Mouse (Mus musculus) CH12.LX (cell line): ENCODE results near the gene Cenpt. TPM values are rescaled to one million over a fixed set of nuclear protein-coding genes. Genes with fewer than 3 reads are reported as not detected.
A peak's percentile ranks its signal among the peaks of the same experiment; 100 is the strongest.

Source experiments
- DNase-seq: peaks from one replicate; pipeline ENCODE4 v3.0.0-alpha.2; 2013; ENCODE audit errors: extremely low read depth
- H3K27ac ChIP-seq: 2 replicates; pipeline ENCODE4 v1.5.1; 2012; ENCODE audit warnings: low read depth, mild to moderate bottlenecking, control low read depth, moderate library complexity; ENCODE audit not compliant: insufficient read depth
- H3K27me3 ChIP-seq: replicated peaks from 2 replicates; pipeline ENCODE3; 2012; ENCODE audit warnings: inconsistent platforms
- H3K36me3 ChIP-seq, 2 experiments: replicated peaks in 1 of 2; 2 replicates each; pipeline versions ENCODE3 to v1.6.1; 2012; ENCODE audit warnings: inconsistent platforms in 1 of 2, low read length in 1 of 2, mild to moderate bottlenecking in 1 of 2, mixed read lengths in 1 of 2, moderate library complexity in 1 of 2; ENCODE audit not compliant: control insufficient read depth in 1 of 2, insufficient read depth in 1 of 2
- H3K4me1 ChIP-seq, 2 experiments: 2 replicates each; pipeline ENCODE4 v1.6.1; 2012; ENCODE audit warnings: inconsistent platforms in 1 of 2, moderate library complexity in 1 of 2; ENCODE audit not compliant: insufficient read depth in 2 of 2, control insufficient read depth in 1 of 2
- H3K4me2 ChIP-seq: 2 replicates; pipeline ENCODE4 v1.6.1; 2012; ENCODE audit warnings: low read depth, mild to moderate bottlenecking, control low read depth; ENCODE audit not compliant: poor library complexity, insufficient read depth, severe bottlenecking
- H3K4me3 ChIP-seq, 3 experiments: fragments of 150-350 bp in 1 of 3; sonication (generic) in 1 of 3; replicated peaks in 1 of 3; 2 replicates each; pipeline versions ENCODE3 to v1.5.1; 2011 to 2012; ENCODE audit warnings: low read depth in 2 of 3, low read length in 2 of 3, mild to moderate bottlenecking in 2 of 3, moderate library complexity in 2 of 3, control low read depth in 1 of 3, improper control_type of control experiment in 1 of 3, inconsistent platforms in 1 of 3, mixed read lengths in 1 of 3; ENCODE audit not compliant: poor library complexity in 1 of 3
- H3K79me2 ChIP-seq: replicated peaks from 2 replicates; pipeline ENCODE4 v1.6.1; 2012; ENCODE audit warnings: mild to moderate bottlenecking, moderate library complexity; ENCODE audit not compliant: control insufficient read depth, poor library complexity, insufficient read depth, severe bottlenecking; ENCODE audit errors: extremely low read depth
- H3K9ac ChIP-seq: 2 replicates; pipeline ENCODE4 v1.6.1; 2012; ENCODE audit warnings: low read depth, mild to moderate bottlenecking, control low read depth, moderate library complexity; ENCODE audit not compliant: insufficient read depth
- H3K9me3 ChIP-seq: replicated peaks from 2 replicates; pipeline ENCODE3; 2012; ENCODE audit warnings: low read length, inconsistent platforms, mixed read lengths
- CHD1 ChIP-seq: IDR thresholded peaks from 2 replicates; pipeline ENCODE4 v1.6.1; 2012; ENCODE audit warnings: low read depth, low read length, improper control_type of control experiment, inconsistent platforms
- CHD2 ChIP-seq: IDR thresholded peaks from 2 replicates; pipeline ENCODE4 v1.6.1; 2011; ENCODE audit warnings: low read length, improper control_type of control experiment
- ELF1 ChIP-seq: IDR thresholded peaks from 2 replicates; pipeline ENCODE4 v1.6.1; 2014; ENCODE audit warnings: low read depth, mild to moderate bottlenecking, inconsistent platforms, low read length, improper control_type of control experiment
- ETS1 ChIP-seq: conservative IDR thresholded peaks from 2 replicates; pipeline ENCODE4 v1.6.1; 2012; ENCODE audit warnings: low read depth, mild to moderate bottlenecking, inconsistent platforms, low read length, improper control_type of control experiment, moderate library complexity
- GABPA ChIP-seq: IDR thresholded peaks from 2 replicates; pipeline ENCODE4 v1.6.1; 2012; ENCODE audit warnings: low read depth, low read length, improper control_type of control experiment, inconsistent platforms; ENCODE audit not compliant: insufficient replicate concordance
- IRF4 ChIP-seq: IDR thresholded peaks from 2 replicates; pipeline ENCODE4 v1.6.1; 2014; ENCODE audit warnings: low read depth, mild to moderate bottlenecking, inconsistent platforms, low read length, improper control_type of control experiment
- JUND ChIP-seq: conservative IDR thresholded peaks from 2 replicates; pipeline ENCODE4 v1.6.1; 2011; ENCODE audit warnings: low read depth, low read length, improper control_type of control experiment
- MEF2A ChIP-seq: IDR thresholded peaks from 2 replicates; pipeline ENCODE4 v1.6.1; 2014; ENCODE audit warnings: low read depth, mild to moderate bottlenecking, inconsistent platforms, low read length, improper control_type of control experiment, borderline replicate concordance
- MXI1 ChIP-seq: IDR thresholded peaks from 2 replicates; pipeline ENCODE4 v1.6.1; 2011; ENCODE audit warnings: mild to moderate bottlenecking, low read depth, low read length, improper control_type of control experiment
- POLR2A ChIP-seq: IDR thresholded peaks from 2 replicates; pipeline ENCODE4 v1.6.1; 2011; ENCODE audit warnings: low read depth, mild to moderate bottlenecking, improper control_type of control experiment, low read length
- POLR2AphosphoS2 ChIP-seq: IDR thresholded peaks from 2 replicates; pipeline ENCODE4 v1.6.1; 2011; ENCODE audit warnings: low read depth, low read length, improper control_type of control experiment
- TBP ChIP-seq: conservative IDR thresholded peaks from 2 replicates; pipeline ENCODE4 v1.6.1; 2011; ENCODE audit warnings: low read depth, low read length, improper control_type of control experiment
- TCF12 ChIP-seq: IDR thresholded peaks from 2 replicates; pipeline ENCODE4 v1.6.1; 2014; ENCODE audit warnings: low read depth, mild to moderate bottlenecking, inconsistent platforms, low read length, improper control_type of control experiment
- UBTF ChIP-seq: IDR thresholded peaks from 2 replicates; pipeline ENCODE4 v1.6.1; 2012; ENCODE audit warnings: low read depth, mild to moderate bottlenecking, inconsistent platforms, low read length, improper control_type of control experiment, moderate library complexity
- ZKSCAN1 ChIP-seq: IDR thresholded peaks from 2 replicates; pipeline ENCODE4 v1.6.1; 2012; ENCODE audit warnings: low read depth, inconsistent platforms, low read length, improper control_type of control experiment, borderline replicate concordance
- ZMIZ1 ChIP-seq: IDR thresholded peaks from 2 replicates; pipeline ENCODE4 v1.6.1; 2012; ENCODE audit warnings: low read depth, mild to moderate bottlenecking, inconsistent platforms, low read length, improper control_type of control experiment
- dilution Hi-C: fragments of 300-500 bp; cut with MboI; formaldehyde crosslinking; loops from 2 replicates; pipeline ENCODE4 v1.14.3; 2020; ENCODE audit warnings: low sequenced_read_pairs; ENCODE audit not compliant: extremely low pct_unique_long_range_greater_than_20kb, extremely low pct_ligation_motif_present
- in situ Hi-C: fragments of 300-500 bp; cut with MboI; formaldehyde crosslinking; loops from 3 replicates; pipeline ENCODE4 v1.14.3; 2019; ENCODE audit warnings: low sequenced_read_pairs, low pct_ligation_motif_present, low pct_unique_long_range_greater_than_20kb, mixed read lengths
- polyA plus RNA-seq: library from polyadenylated mRNA; unstranded; fragments of >175 nt; gene quantifications from 2 replicates; pipeline ENCODE4 v1.2.1, GENCODE M21; 2012; ENCODE audit warnings: low read depth; ENCODE audit not compliant: insufficient read length
- total RNA-seq, 2 experiments: library from RNA; depleted of rRNA; stranded (reverse); fragments of 300-350 nt in 1 of 2; fragments of >200 nt in 1 of 2; gene quantifications; 2 replicates each; pipeline ENCODE4 v1.2.3; 2012 to 2014

Gene Cenpt
- total and polyA plus RNA-seq, 3 experiments, result 17.3 to 29.4 (median 21.3) TPM

DNA sequence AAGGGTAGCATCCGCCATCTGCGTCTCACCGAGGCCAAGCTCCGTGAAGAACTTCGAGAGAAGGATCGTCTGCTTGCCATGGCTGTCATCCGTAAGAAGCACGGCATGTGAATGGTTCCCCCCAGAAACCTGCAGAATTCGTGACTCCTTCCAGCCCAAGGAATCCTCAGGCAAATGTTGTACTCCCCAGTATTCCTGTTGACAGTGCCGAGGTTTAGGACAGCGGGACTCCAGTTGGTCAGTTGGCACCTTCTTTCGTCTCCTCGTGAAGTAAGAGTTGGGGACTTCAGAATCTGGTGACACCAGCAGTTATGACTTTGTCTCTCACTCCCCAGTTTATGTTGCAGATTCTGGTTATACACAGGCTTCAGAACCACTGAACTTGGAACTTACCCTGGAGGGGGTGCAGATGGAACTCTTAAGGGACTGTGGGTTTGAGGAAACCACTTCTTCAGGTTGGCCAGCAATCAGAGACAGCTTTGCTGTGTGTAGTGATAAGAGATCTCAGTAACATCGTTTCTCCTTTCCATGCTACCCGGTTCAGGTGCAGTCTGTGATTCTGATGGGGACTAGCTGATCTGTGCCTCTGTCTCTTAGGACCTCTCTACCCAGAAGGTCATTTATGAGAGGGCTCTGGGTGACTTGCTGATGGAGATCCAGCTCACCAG is 3.2 kb upstream of the Cenpt start:
- TF ChIP-seq MXI1 (peak; percentile 5; the same call in 1 of the 2 replicates), ZMIZ1 (no peak)
- in situ Hi-C loops, result no loop called here
- Histone ChIP-seq H3K9me3 (no peaks in the 10 kb centered on the region), H3K27ac (peak overlapping the region; percentile 5; the same call in 1 of the 2 replicates), H3K4me3 (peak overlapping the region; percentile 76 to 91 (median 80)), H3K79me2 (peaks cover 47% of the 10 kb centered on the region), H3K4me1 (peaks cover 10 to 47% of the 10 kb centered on the region in 2 experiments; a peak in 3 of 4 replicates), H3K4me2 (peak overlapping the region; percentile 65), H3K36me3 (peaks cover 0 to 6% of the 10 kb centered on the region in 2 experiments), H3K27me3 (no peaks in the 10 kb centered on the region), H3K9ac (peak overlapping the region; percentile 83)
- dilution Hi-C loops, result no loop called here
- DNase-seq, result no peak

DNA sequence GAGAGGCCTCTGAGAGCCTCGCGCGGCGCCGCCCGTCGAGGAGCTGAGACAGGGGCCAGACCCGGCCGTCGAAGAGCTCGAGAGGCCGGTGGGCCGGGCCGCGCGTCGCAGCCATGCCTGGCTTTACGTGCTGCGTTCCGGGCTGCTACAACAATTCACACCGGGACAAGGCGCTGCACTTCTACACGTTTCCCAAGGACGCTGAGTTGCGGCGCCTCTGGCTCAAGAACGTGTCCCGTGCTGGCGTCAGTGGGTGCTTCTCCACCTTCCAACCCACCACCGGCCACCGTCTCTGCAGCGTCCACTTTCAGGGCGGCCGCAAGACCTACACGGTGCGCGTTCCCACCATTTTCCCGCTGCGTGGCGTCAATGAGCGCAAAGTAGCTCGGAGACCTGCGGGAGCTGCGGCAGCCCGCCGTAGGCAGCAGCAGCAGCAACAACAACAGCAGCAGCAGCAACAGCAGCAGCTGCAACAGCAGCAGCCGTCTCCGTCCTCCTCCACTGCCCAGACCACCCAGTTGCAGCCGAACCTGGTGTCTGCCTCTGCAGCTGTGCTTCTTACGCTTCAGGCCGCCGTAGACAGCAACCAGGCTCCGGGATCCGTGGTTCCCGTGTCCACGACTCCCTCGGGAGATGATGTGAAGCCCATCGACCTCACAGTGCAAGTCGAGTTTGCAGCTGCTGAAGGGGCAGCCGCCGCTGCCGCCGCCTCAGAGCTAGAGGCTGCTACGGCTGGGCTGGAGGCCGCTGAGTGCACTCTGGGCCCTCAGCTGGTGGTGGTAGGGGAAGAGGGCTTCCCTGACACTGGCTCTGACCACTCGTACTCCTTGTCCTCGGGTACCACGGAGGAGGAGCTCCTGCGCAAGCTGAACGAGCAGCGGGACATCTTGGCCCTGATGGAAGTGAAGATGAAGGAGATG is 2.4 kb upstream of the Cenpt start:
- Histone ChIP-seq H3K27me3 (no peaks in the 10 kb centered on the region), H3K79me2 (peaks cover 40% of the 10 kb centered on the region), H3K9me3 (no peaks in the 10 kb centered on the region), H3K4me2 (peak overlapping the region; percentile 65), H3K9ac (peak overlapping the region; percentile 83), H3K36me3 (peaks cover 0 to 6% of the 10 kb centered on the region in 2 experiments), H3K4me3 (peak overlapping the region; percentile 76 to 91 (median 80)), H3K27ac (peak overlapping the region; percentile 5), H3K4me1 (peaks cover 10 to 50% of the 10 kb centered on the region in 2 experiments; a peak in 3 of 4 replicates)
- DNase-seq, result peak; percentile 18
- in situ Hi-C loops (no loop called here), dilution Hi-C loops (no loop called here)
- TF ChIP-seq POLR2A (no peak; the same call in 1 of the 2 replicates), ZKSCAN1 (no peak), CHD2 (no peak), GABPA (no peak), MEF2A (no peak), TCF12 (no peak), POLR2AphosphoS2 (no peak), IRF4 (no peak), MXI1 (peak; percentile 34; the same call in 1 of the 2 replicates), ZMIZ1 (no peak), ELF1 (no peak), CHD1 (no peak), UBTF (peak; percentile 44), ETS1 (no peak), JUND (no peak), TBP (no peak)
- TF ChIP-seq, all 38 proteins: peak for 2
